Mouse (Mus musculus) embryonic fibroblast, embryonic 13.5 days (primary cell): ENCODE data around the gene BC037034. TPM values are rescaled to one million over a fixed set of nuclear protein-coding genes. Genes with fewer than 3 reads are reported as not detected.

ENCODE experiments used
- H3K27ac ChIP-seq: 2 replicates; pipeline ENCODE4 v1.5.1; 2012; ENCODE audit warnings: low read length, control low read depth, inconsistent platforms; ENCODE audit not compliant: insufficient read depth
- H3K4me1 ChIP-seq: 2 replicates; pipeline ENCODE4 v1.6.1; 2011; ENCODE audit warnings: low read length; ENCODE audit not compliant: control insufficient read depth, insufficient read depth
- H3K4me3 ChIP-seq: 2 replicates; pipeline ENCODE4 v1.5.1; 2011; ENCODE audit warnings: mild to moderate bottlenecking, control low read depth, low read length; ENCODE audit not compliant: insufficient read depth
- CTCF ChIP-seq: IDR thresholded peaks from 2 replicates; pipeline ENCODE4 v1.5.1; 2011; ENCODE audit warnings: mild to moderate bottlenecking, control low read depth, low read length, moderate library complexity, borderline replicate concordance; ENCODE audit not compliant: insufficient read depth
- POLR2A ChIP-seq: IDR thresholded peaks from 2 replicates; pipeline ENCODE4 v1.6.1; 2011; ENCODE audit warnings: low read depth, mild to moderate bottlenecking, control low read depth, low read length, moderate library complexity
- polyA plus RNA-seq: library from polyadenylated mRNA; stranded (reverse); fragments of >200 nt; gene quantifications from 2 replicates; pipeline ENCODE4 v1.2.4, GENCODE M21; 2011; ENCODE audit warnings: low read depth; ENCODE audit not compliant: missing spikeins, insufficient read length

Gene BC037034
- polyA plus RNA-seq, 1 experiment, result 18.2 TPM

GRCm38 (mm10) chr5:138255353-138256093 is 8.3 kb downstream of the BC037034 start, which contains the start of gene Lamtor4:
Gene Lamtor4 (plus strand): TSS chr5:138255482.
- Histone ChIP-seq H3K4me3 (peak within 1 kb of the TSS; percentile 71), H3K4me1 (peaks cover 2% of the 10 kb centered on the region; the same call in 1 of the 2 replicates), H3K27ac (0 out of 2 replicates have a peak within 1 kb of the TSS, but pooled peaks have one; percentile 22)
- TF ChIP-seq CTCF (no peak), POLR2A (peak; percentile 84)

GRCm38 (mm10) chr5:138253061-138253460 is 10.8 kb downstream of the BC037034 start:
- Histone ChIP-seq H3K4me1 (peaks cover 2% of the 10 kb centered on the region; the same call in 1 of the 2 replicates), H3K4me3 (no peak overlapping the region), H3K27ac (no peak overlapping the region)
- TF ChIP-seq POLR2A (no peak), CTCF (no peak)

GRCm38 (mm10) chr5:138251144-138251543 is 12.7 kb downstream of the BC037034 start:
- H3K27ac ChIP-seq, result no peak overlapping the region
- H3K4me3 ChIP-seq, result no peak overlapping the region
- TF ChIP-seq POLR2A (no peak), CTCF (no peak)
- no peaks in the 10 kb centered on the region for H3K4me1 ChIP-seq

- H3K4me3 ChIP-seq, result no peak overlapping the region
- no peak overlapping the region for H3K27ac ChIP-seq
- H3K4me1 ChIP-seq, result no peaks in the 10 kb centered on the region
- TF ChIP-seq CTCF, result no peak
- TF ChIP-seq POLR2A, result no peak
These were observed 22.3 kb downstream of the BC037034 start for GRCm38 (mm10) chr5:138241511-138241910.

- H3K27ac ChIP-seq, result no peak overlapping the region
- TF ChIP-seq POLR2A, result no peak
- no peak for TF ChIP-seq CTCF
- H3K4me3 ChIP-seq, result no peak overlapping the region
- no peaks in the 10 kb centered on the region for H3K4me1 ChIP-seq
These were observed 29.6 kb downstream of the BC037034 start for GRCm38 (mm10) chr5:138234224-138234623.

- no peaks in the 10 kb centered on the region for H3K4me1 ChIP-seq
- H3K4me3 ChIP-seq, result no peak overlapping the region
- no peak overlapping the region for H3K27ac ChIP-seq
- no peak for TF ChIP-seq POLR2A
- no peak for TF ChIP-seq CTCF
These were observed 30.1 kb downstream of the BC037034 start for GRCm38 (mm10) chr5:138233778-138234177.

GRCm38 (mm10) chr5:138229511-138229910 is 34.3 kb downstream of the BC037034 start:
- H3K4me3 ChIP-seq, result no peak overlapping the region
- H3K4me1 ChIP-seq, result no peaks in the 10 kb centered on the region
- TF ChIP-seq CTCF (no peak), POLR2A (no peak)
- H3K27ac ChIP-seq, result no peak overlapping the region

- no peak overlapping the region for H3K27ac ChIP-seq
- no peak overlapping the region for H3K4me3 ChIP-seq
- no peak for TF ChIP-seq POLR2A
- TF ChIP-seq CTCF, result peak; percentile 22; the same call in 1 of the 2 replicates
- no peaks in the 10 kb centered on the region for H3K4me1 ChIP-seq
These were observed 35.8 kb downstream of the BC037034 start for GRCm38 (mm10) chr5:138228026-138228425.

GRCm38 (mm10) chr5:138227367-138227766 is 36.5 kb downstream of the BC037034 start:
- Histone ChIP-seq H3K4me3 (no peak overlapping the region), H3K27ac (no peak overlapping the region), H3K4me1 (no peaks in the 10 kb centered on the region)
- TF ChIP-seq CTCF (no peak), POLR2A (no peak)

- H3K4me1 ChIP-seq, result no peaks in the 10 kb centered on the region
- H3K4me3 ChIP-seq, result no peak overlapping the region
- H3K27ac ChIP-seq, result no peak overlapping the region
- TF ChIP-seq POLR2A (no peak), CTCF (no peak)
These were observed 37.3 kb downstream of the BC037034 start for GRCm38 (mm10) chr5:138226491-138226890.

- TF ChIP-seq CTCF (no peak), POLR2A (no peak)
- H3K27ac ChIP-seq, result no peak within 1 kb of the TSS
- H3K4me3 ChIP-seq, result no peak within 1 kb of the TSS
- H3K4me1 ChIP-seq, result no peaks in the 10 kb centered on the region
These were observed 38.1 kb downstream of the BC037034 start, which contains the start of gene Nxpe5 for GRCm38 (mm10) chr5:138225700-138226099. Gene Nxpe5 (plus strand): TSS chr5:138225898.
